Mouse (Mus musculus) ES-Bruce4 (cell line): ENCODE measurements around the gene Rasal2.

Source experiments
- EP300 ChIP-seq: IDR thresholded peaks from 2 replicates; pipeline ENCODE4 v1.6.1; 2011; ENCODE audit warnings: low read depth, low read length; ENCODE audit not compliant: insufficient read depth
- POLR2A ChIP-seq: IDR thresholded peaks from one replicate; pipeline ENCODE4 v1.8.1; 2011; ENCODE audit warnings: low read length; ENCODE audit not compliant: insufficient read depth

GRCm38 (mm10) chr1:157208754-157209153 lies 203.6 kb downstream of the Rasal2 start:
- TF ChIP-seq EP300 (no peak), POLR2A (no peak)
